Mouse (Mus musculus) cerebellum, adult 9-11 months (tissue): ENCODE measurements around the gene Arsb.
A peak's percentile ranks its signal among the peaks of the same experiment; 100 is the strongest.
"Not testable (repeated sequence)": the region's sequence is repeated elsewhere in the genome, so short reads cannot be mapped to it uniquely, and the experiment has no call there.

Experiments used
- DNase-seq: peaks from one replicate; pipeline ENCODE4 v3.0.0; 2022

Gene Arsb

GRCm38 (mm10) chr13:93930561-93931340, 159.3 kb downstream of the Arsb start:
- no peak for DNase-seq

- DNase-seq: peak; percentile 61
Measured at GRCm38 (mm10) chr13:93936455-93936854, 165.0 kb downstream of the Arsb start.

- no peak for DNase-seq
Measured at GRCm38 (mm10) chr13:93938118-93938517, 166.7 kb downstream of the Arsb start.

- DNase-seq: no peak
Measured at GRCm38 (mm10) chr13:93939363-93940127, 168.1 kb downstream of the Arsb start.

GRCm38 (mm10) chr13:93940742-93941531, 169.5 kb downstream of the Arsb start:
- DNase-seq: no peak

- no peak for DNase-seq
Measured at GRCm38 (mm10) chr13:93950996-93951395, 179.6 kb downstream of the Arsb start.

- no peak for DNase-seq
Measured at GRCm38 (mm10) chr13:93951555-93951954, 180.1 kb downstream of the Arsb start.

- no peak for DNase-seq
Measured at GRCm38 (mm10) chr13:93952466-93952865, 181.0 kb downstream of the Arsb start.

- DNase-seq: no peak
Measured at GRCm38 (mm10) chr13:93957907-93958306, 186.5 kb downstream of the Arsb start.

- no peak for DNase-seq
Measured at GRCm38 (mm10) chr13:93966271-93966670, 194.8 kb downstream of the Arsb start.

- peak; percentile 15 for DNase-seq
Measured at GRCm38 (mm10) chr13:93967138-93967537, 195.7 kb downstream of the Arsb start.

- DNase-seq: no peak
Measured at GRCm38 (mm10) chr13:93970115-93970514, 198.7 kb downstream of the Arsb start.

GRCm38 (mm10) chr13:93972423-93972822, 201.0 kb downstream of the Arsb start:
- no peak for DNase-seq

- no peak for DNase-seq
Measured at GRCm38 (mm10) chr13:93975668-93976067, 204.2 kb downstream of the Arsb start.

- DNase-seq: no peak
Measured at GRCm38 (mm10) chr13:93976897-93977530, 205.6 kb downstream of the Arsb start.

- no peak for DNase-seq
Measured at GRCm38 (mm10) chr13:93978703-93979495, 207.5 kb downstream of the Arsb start.

GRCm38 (mm10) chr13:93979754-93980153, 208.3 kb downstream of the Arsb start:
- no peak for DNase-seq

GRCm38 (mm10) chr13:93984521-93984920, 213.1 kb downstream of the Arsb start:
- DNase-seq: no peak

GRCm38 (mm10) chr13:93985181-93985580, 213.8 kb downstream of the Arsb start:
- DNase-seq: no peak

- DNase-seq: not testable (repeated sequence)
Measured at GRCm38 (mm10) chr13:93985750-93986149, 214.3 kb downstream of the Arsb start.

- no peak for DNase-seq
Measured at GRCm38 (mm10) chr13:93987611-93988010, 216.2 kb downstream of the Arsb start.

GRCm38 (mm10) chr13:93989208-93989607, 217.8 kb downstream of the Arsb start:
- DNase-seq: no peak
